Mouse (Mus musculus) cerebellum, adult 2 months (tissue): ENCODE results near the gene Cdh23.

Source experiments
- CTCF ChIP-seq: fragments of 200-500 bp; IDR thresholded peaks from 2 replicates; pipeline ENCODE4 v1.5.1; 2011; ENCODE audit warnings: low read depth, mild to moderate bottlenecking, control low read depth, low read length, moderate library complexity, borderline replicate concordance; ENCODE audit not compliant: insufficient read depth
- POLR2A ChIP-seq: fragments of 200-500 bp; IDR thresholded peaks from 2 replicates; pipeline ENCODE4 v1.6.1; 2011; ENCODE audit warnings: low read length, control low read depth, borderline replicate concordance; ENCODE audit not compliant: insufficient read depth

- TF ChIP-seq CTCF (no peak), POLR2A (no peak)
These were observed 435.6 kb downstream of the Cdh23 start for GRCm38 (mm10) chr10:60260557-60261294.
